8 mouse cellular contexts compared by ENCODE assay signal in genomic region chr2:25271827-25272511, GRCm38 (mm10). TPM values are rescaled to one million over a fixed set of nuclear protein-coding genes. Genes with fewer than 3 reads are reported as not detected.
A peak's percentile ranks its signal among the peaks of the same experiment; 100 is the strongest.
DNase-seq lines count a peak whose midpoint lies in the region; ATAC-seq and TF ChIP-seq lines count a peak whose summit lies in the region.

Ssna1 (minus strand) TSS chr2:25272438.
Anapc2 (plus strand) TSS chr2:25272478.

- peaks cover 23% of the 10 kb centered on the region for H3K4me1 ChIP-seq in embryonic facial prominence, embryonic 13.5 days
- H3K4me1 ChIP-seq in kidney, adult 2 months (ENCODE audit: control insufficient read depth, insufficient read depth, low read length): peaks cover 21% of the 10 kb centered on the region
- H3K4me1 ChIP-seq in limb, embryonic 12.5 days (replicated peaks): peaks cover 28% of the 10 kb centered on the region
- peaks cover 41% of the 10 kb centered on the region for H3K4me1 ChIP-seq in midbrain, embryonic 15.5 days
- peaks cover 3% of the 10 kb centered on the region; the same call in 1 of the 2 replicates for H3K4me1 ChIP-seq in spleen, adult 2 months (ENCODE audit: control insufficient read depth, insufficient read depth, insufficient read length)

- no peaks in the 10 kb centered on the region for H3K9me3 ChIP-seq in embryonic facial prominence, embryonic 13.5 days
- no peaks in the 10 kb centered on the region for H3K9me3 ChIP-seq in limb, embryonic 12.5 days
- H3K9me3 ChIP-seq in midbrain, embryonic 15.5 days: no peaks in the 10 kb centered on the region

- peak; percentile 52; the same call in 1 of the 2 replicates for TF ChIP-seq CTCF in kidney, adult 2 months (conservative IDR thresholded peaks at IDR 0.05; ENCODE audit: insufficient read depth, insufficient read length, low read depth, low read length)
- TF ChIP-seq CTCF in spleen, adult 2 months (IDR thresholded peaks at IDR 0.05; ENCODE audit: extremely low read depth, insufficient read depth, insufficient read length, insufficient replicate concordance): no peak

- H3K27me3 ChIP-seq in embryonic facial prominence, embryonic 13.5 days: no peaks in the 10 kb centered on the region
- no peaks in the 10 kb centered on the region for H3K27me3 ChIP-seq in kidney, adult 2 months (replicated peaks; ENCODE audit: control insufficient read depth, insufficient read depth, low read length)
- no peaks in the 10 kb centered on the region for H3K27me3 ChIP-seq in limb, embryonic 12.5 days
- no peaks in the 10 kb centered on the region for H3K27me3 ChIP-seq in midbrain, embryonic 15.5 days (replicated peaks)
- no peaks in the 10 kb centered on the region for H3K27me3 ChIP-seq in spleen, adult 2 months (ENCODE audit: control insufficient read depth, insufficient read depth, low read length)

- DNase-seq in 3134 (ENCODE audit: extremely low read depth, insufficient read length, low spot score): peak; percentile 97
- peak; percentile 97 to 99 for DNase-seq in adrenal gland, postnatal 36 days
- peak; percentile 97 to 99 for DNase-seq in heart, adult 18-20 months
- peak; percentile 99 for DNase-seq in kidney, adult 2 months
- DNase-seq in spleen, adult 2 months (ENCODE audit: low read depth in 1 of 2, low spot score in 2 of 2): peak; percentile 89 to 94

- under 1% methylated on average over 53 of the region's 55 CpGs for WGBS in embryonic facial prominence, embryonic 13.5 days
- 1% methylated on average over 55 of the region's 55 CpGs for WGBS in kidney, adult 2 months
- under 1% methylated on average over 55 of the region's 55 CpGs for WGBS in limb, embryonic 12.5 days
- WGBS in midbrain, embryonic 15.5 days: under 1% methylated on average over 55 of the region's 55 CpGs
- under 1% methylated on average over 55 of the region's 55 CpGs for WGBS in spleen, adult 2 months

- peak; percentile 86 for TF ChIP-seq POLR2A in kidney, adult 2 months (IDR thresholded peaks at IDR 0.05; ENCODE audit: low read depth, low read length)
- peak; percentile 65 for TF ChIP-seq POLR2A in spleen, adult 2 months (IDR thresholded peaks at IDR 0.05; ENCODE audit: low read depth, low read length)

- H3K36me3 ChIP-seq in embryonic facial prominence, embryonic 13.5 days: peaks cover 72% of the 10 kb centered on the region
- no peaks in the 10 kb centered on the region; the same call in 1 of the 2 replicates for H3K36me3 ChIP-seq in kidney, adult 2 months (ENCODE audit: control insufficient read depth, insufficient read depth, low read length)
- H3K36me3 ChIP-seq in limb, embryonic 12.5 days: peaks cover 71% of the 10 kb centered on the region
- H3K36me3 ChIP-seq in midbrain, embryonic 15.5 days (replicated peaks): peaks cover 39% of the 10 kb centered on the region
- H3K36me3 ChIP-seq in spleen, adult 2 months (ENCODE audit: control insufficient read depth, insufficient read depth, low read length): peaks cover 15% of the 10 kb centered on the region

- H3K27ac ChIP-seq in embryonic facial prominence, embryonic 13.5 days: peak within 1 kb of the TSS; percentile 80
- peak within 1 kb of the TSS; percentile 46 for H3K27ac ChIP-seq in kidney, adult 2 months (ENCODE audit: insufficient read depth, low read depth, low read length)
- H3K27ac ChIP-seq in limb, embryonic 12.5 days: peak within 1 kb of the TSS; percentile 54
- H3K27ac ChIP-seq in midbrain, embryonic 15.5 days: peak within 1 kb of the TSS; percentile 83
- peak within 1 kb of the TSS; percentile 82 for H3K27ac ChIP-seq in spleen, adult 2 months (ENCODE audit: insufficient read depth, low read length)

- H3K4me2 ChIP-seq in embryonic facial prominence, embryonic 13.5 days: peak within 1 kb of the TSS; percentile 97
- H3K4me2 ChIP-seq in limb, embryonic 12.5 days: peak within 1 kb of the TSS; percentile 96
- peak within 1 kb of the TSS; percentile 74 for H3K4me2 ChIP-seq in midbrain, embryonic 15.5 days

- peak; percentile 92 for ATAC-seq in embryonic facial prominence, embryonic 13.5 days (ENCODE audit: insufficient number of reproducible peaks, insufficient read depth, low FRiP score, low TSS enrichment, low read depth)
- peak; percentile 94 for ATAC-seq in limb, embryonic 12.5 days (ENCODE audit: insufficient number of reproducible peaks, insufficient read depth, low FRiP score, low TSS enrichment, low read depth)
- ATAC-seq in midbrain, embryonic 15.5 days (replicated peaks): peak; percentile 95

- H3K9ac ChIP-seq in embryonic facial prominence, embryonic 13.5 days: peak within 1 kb of the TSS; percentile 95
- peak within 1 kb of the TSS; percentile 84 for H3K9ac ChIP-seq in limb, embryonic 12.5 days (replicated peaks)
- H3K9ac ChIP-seq in midbrain, embryonic 15.5 days: peak within 1 kb of the TSS; percentile 91

- peak within 1 kb of the TSS; percentile 95 for H3K4me3 ChIP-seq in embryonic facial prominence, embryonic 13.5 days
- H3K4me3 ChIP-seq in kidney, adult 2 months (ENCODE audit: insufficient read depth, low read depth, low read length): peak within 1 kb of the TSS; percentile 85
- H3K4me3 ChIP-seq in limb, embryonic 12.5 days (replicated peaks): peak within 1 kb of the TSS; percentile 68
- peak within 1 kb of the TSS; percentile 83 for H3K4me3 ChIP-seq in midbrain, embryonic 15.5 days
- H3K4me3 ChIP-seq in spleen, adult 2 months (ENCODE audit: extremely low read depth, insufficient read depth, insufficient read length): peak within 1 kb of the TSS; percentile 78

RNA-seq across cellular contexts. Expression of gene Ssna1, which starts in this region (rescaled TPM):
- 10 to 100 TPM; 43.8 to 45.1 TPM for total RNA-seq in adrenal gland, postnatal 36 days (2021)
- 231 and 246 TPM in 2 replicates for polyA plus RNA-seq in embryonic facial prominence, embryonic 13.5 days (2015; fragmentation: Nextera tagmentation; extraction: Ambion mirVana)
- total RNA-seq in heart, adult 18-20 months (2021): 10 to 100 TPM; 38.2 to 42.6 TPM
- polyA plus RNA-seq in kidney, adult 2 months (2012; rRNA removed): 46.2 and 48.8 TPM in 2 replicates
- 217 and 218 TPM in 2 replicates for polyA plus RNA-seq in limb, embryonic 12.5 days (2016; fragmentation: Nextera tagmentation; extraction: Ambion mirVana)
- 186 and 197 TPM in 2 replicates for polyA plus RNA-seq in midbrain, embryonic 15.5 days (2015; fragmentation: Nextera tagmentation; extraction: Ambion mirVana)
- 45.5 and 67.8 TPM in 2 replicates for polyA plus RNA-seq in spleen, adult 2 months (2012; rRNA removed)

RNA-seq across cellular contexts. Expression of gene Anapc2, which starts in this region (rescaled TPM):
- total RNA-seq in adrenal gland, postnatal 36 days (2021): 10 to 100 TPM; 76.5 to 81.3 TPM
- 137 and 143 TPM in 2 replicates for polyA plus RNA-seq in embryonic facial prominence, embryonic 13.5 days (2015; fragmentation: Nextera tagmentation; extraction: Ambion mirVana)
- 10 to 100 TPM; 35.3 to 38.8 TPM for total RNA-seq in heart, adult 18-20 months (2021)
- 82.6 and 92.3 TPM in 2 replicates for polyA plus RNA-seq in kidney, adult 2 months (2012; rRNA removed)
- polyA plus RNA-seq in limb, embryonic 12.5 days (2016; fragmentation: Nextera tagmentation; extraction: Ambion mirVana): 141 and 151 TPM in 2 replicates
- 153 and 157 TPM in 2 replicates for polyA plus RNA-seq in midbrain, embryonic 15.5 days (2015; fragmentation: Nextera tagmentation; extraction: Ambion mirVana)
- polyA plus RNA-seq in spleen, adult 2 months (2012; rRNA removed): 55.7 and 68.8 TPM in 2 replicates

Comparison
In these comparisons a context has a peak if more than half of its experiments do, and no peak if none do; other contexts are left out.
1. Peak in every context shown above with its lines: DNase-seq, ATAC-seq, H3K4me3 ChIP-seq and H3K27ac ChIP-seq.